Mouse (Mus musculus): ENCODE data around the gene Platr17.
A peak's percentile ranks its signal among the peaks of the same experiment; 100 is the strongest.
"Not testable (repeated sequence)": the region's sequence is repeated elsewhere in the genome, so short reads cannot be mapped to it uniquely, and the experiment has no call there.

Gene Platr17

GRCm38 (mm10) chr17:33904835-33905234 lies at the start of gene Platr17:
Gene Platr17 (plus strand): TSS chr17:33905135.
- ATAC-seq (ENCODE audit: insufficient number of reproducible peaks, low FRiP score, low TSS enrichment) = not testable (repeated sequence)

GRCm38 (mm10) chr17:33857816-33858215 lies 47.1 kb upstream of the Platr17 start:
- ATAC-seq (ENCODE audit: insufficient number of reproducible peaks, low FRiP score, low TSS enrichment) = no peak

GRCm38 (mm10) chr17:33865330-33866030 lies 39.5 kb upstream of the Platr17 start:
- ATAC-seq (ENCODE audit: insufficient number of reproducible peaks, low FRiP score, low TSS enrichment) = no peak

GRCm38 (mm10) chr17:33873537-33873936 lies 31.4 kb upstream of the Platr17 start, which contains the start of gene Gm7029:
Gene Gm7029 (plus strand): TSS chr17:33873837.
- ATAC-seq (ENCODE audit: insufficient number of reproducible peaks, low FRiP score, low TSS enrichment) = not testable (repeated sequence)

- ATAC-seq (ENCODE audit: insufficient number of reproducible peaks, low FRiP score, low TSS enrichment) = no peak
Measured at GRCm38 (mm10) chr17:33874411-33874810, 30.5 kb upstream of the Platr17 start.

GRCm38 (mm10) chr17:33875797-33876196 lies 29.1 kb upstream of the Platr17 start:
- not testable (repeated sequence) for ATAC-seq (ENCODE audit: insufficient number of reproducible peaks, low FRiP score, low TSS enrichment)

GRCm38 (mm10) chr17:33884320-33884719 lies 20.6 kb upstream of the Platr17 start:
- not testable (repeated sequence) for ATAC-seq (ENCODE audit: insufficient number of reproducible peaks, low FRiP score, low TSS enrichment)

GRCm38 (mm10) chr17:33887802-33888201 lies 17.1 kb upstream of the Platr17 start:
- ATAC-seq (ENCODE audit: insufficient number of reproducible peaks, low FRiP score, low TSS enrichment) = not testable (repeated sequence)

- ATAC-seq (ENCODE audit: insufficient number of reproducible peaks, low FRiP score, low TSS enrichment) = not testable (repeated sequence)
Measured at GRCm38 (mm10) chr17:33888230-33888629, 16.7 kb upstream of the Platr17 start.

GRCm38 (mm10) chr17:33889941-33890532 lies 14.9 kb upstream of the Platr17 start:
- ATAC-seq (ENCODE audit: insufficient number of reproducible peaks, low FRiP score, low TSS enrichment) = not testable (repeated sequence)

GRCm38 (mm10) chr17:33890533-33891059 lies 14.3 kb upstream of the Platr17 start, which contains the start of gene Kifc1:
Gene Kifc1 (minus strand): TSS chr17:33890661.
- peak; percentile 99 for ATAC-seq (ENCODE audit: insufficient number of reproducible peaks, low FRiP score, low TSS enrichment)

- ATAC-seq (ENCODE audit: insufficient number of reproducible peaks, low FRiP score, low TSS enrichment) = no peak
Measured at GRCm38 (mm10) chr17:33891357-33891756, 13.6 kb upstream of the Platr17 start.

GRCm38 (mm10) chr17:33891892-33892291 lies 13.0 kb upstream of the Platr17 start:
- ATAC-seq (ENCODE audit: insufficient number of reproducible peaks, low FRiP score, low TSS enrichment) = not testable (repeated sequence)

- no peak for ATAC-seq (ENCODE audit: insufficient number of reproducible peaks, low FRiP score, low TSS enrichment)
Measured at GRCm38 (mm10) chr17:33892429-33892828, 12.5 kb upstream of the Platr17 start.

GRCm38 (mm10) chr17:33893011-33893410 lies 11.9 kb upstream of the Platr17 start:
- ATAC-seq (ENCODE audit: insufficient number of reproducible peaks, low FRiP score, low TSS enrichment) = not testable (repeated sequence)

- no peak for ATAC-seq (ENCODE audit: insufficient number of reproducible peaks, low FRiP score, low TSS enrichment)
Measured at GRCm38 (mm10) chr17:33897114-33897794, 7.7 kb upstream of the Platr17 start.

- not testable (repeated sequence) for ATAC-seq (ENCODE audit: insufficient number of reproducible peaks, low FRiP score, low TSS enrichment)
Measured at GRCm38 (mm10) chr17:33898193-33898592, 6.7 kb upstream of the Platr17 start.

- no peak for ATAC-seq (ENCODE audit: insufficient number of reproducible peaks, low FRiP score, low TSS enrichment)
Measured at GRCm38 (mm10) chr17:33899642-33900041, 5.3 kb upstream of the Platr17 start.

GRCm38 (mm10) chr17:33900281-33900988 lies 4.5 kb upstream of the Platr17 start:
- ATAC-seq (ENCODE audit: insufficient number of reproducible peaks, low FRiP score, low TSS enrichment) = no peak

GRCm38 (mm10) chr17:33900989-33901314 lies 4.0 kb upstream of the Platr17 start:
- no peak for ATAC-seq (ENCODE audit: insufficient number of reproducible peaks, low FRiP score, low TSS enrichment)

Measured in cerebellum, adult (tissue).